Mouse (Mus musculus) embryonic fibroblast, embryonic 13.5 days (primary cell): ENCODE results near the gene Ado.

Source experiments
- CTCF ChIP-seq: IDR thresholded peaks from 2 replicates; pipeline ENCODE4 v1.5.1; 2011; ENCODE audit warnings: mild to moderate bottlenecking, control low read depth, low read length, moderate library complexity, borderline replicate concordance; ENCODE audit not compliant: insufficient read depth
- POLR2A ChIP-seq: IDR thresholded peaks from 2 replicates; pipeline ENCODE4 v1.6.1; 2011; ENCODE audit warnings: low read depth, mild to moderate bottlenecking, control low read depth, low read length, moderate library complexity

GRCm38 (mm10) chr10:67526435-67526834 is 22.3 kb downstream of the Ado start:
- TF ChIP-seq POLR2A (no peak), CTCF (no peak)
